Mouse (Mus musculus) small intestine, adult 2 months (tissue): Measurements from ENCODE around the gene Aunip. TPM values are rescaled to one million over a fixed set of nuclear protein-coding genes. Genes with fewer than 3 reads are reported as not detected.

Experiments used
- H3K27ac ChIP-seq: fragments of 200-500 bp; 2 replicates; pipeline ENCODE4 v1.5.1; 2012; ENCODE audit warnings: low read depth, low read length, control low read depth, inconsistent platforms; ENCODE audit not compliant: insufficient read depth
- H3K27me3 ChIP-seq: fragments of 200-500 bp; 2 replicates; pipeline ENCODE4 v1.6.1; 2012; ENCODE audit warnings: mild to moderate bottlenecking, moderate library complexity, low read length, inconsistent platforms; ENCODE audit not compliant: control insufficient read depth, insufficient read depth
- H3K36me3 ChIP-seq: fragments of 200-500 bp; 2 replicates; pipeline ENCODE4 v1.6.1; 2012; ENCODE audit warnings: mild to moderate bottlenecking, low read length, control low read depth, inconsistent platforms; ENCODE audit not compliant: control insufficient read depth, insufficient read depth
- H3K4me1 ChIP-seq: fragments of 200-500 bp; 2 replicates; pipeline ENCODE4 v1.6.1; 2012; ENCODE audit warnings: low read length, inconsistent platforms, mixed read lengths; ENCODE audit not compliant: control insufficient read depth, insufficient read depth, insufficient read length
- H3K4me3 ChIP-seq: fragments of 200-500 bp; 2 replicates; pipeline ENCODE4 v1.5.1; 2012; ENCODE audit warnings: low read depth, mild to moderate bottlenecking, control low read depth, inconsistent platforms, low read length, moderate library complexity
- CTCF ChIP-seq: fragments of 200-500 bp; IDR thresholded peaks from 2 replicates; pipeline ENCODE4 v1.5.1; 2012; ENCODE audit warnings: low read depth, mild to moderate bottlenecking, control low read depth, inconsistent platforms, low read length, moderate library complexity, mixed read lengths; ENCODE audit not compliant: insufficient replicate concordance, insufficient read length; ENCODE audit errors: extremely low read depth
- POLR2A ChIP-seq: fragments of 200-500 bp; IDR thresholded peaks from 2 replicates; pipeline ENCODE4 v1.6.1; 2012; ENCODE audit warnings: low read depth, mild to moderate bottlenecking, control low read depth, inconsistent platforms, low read length, moderate library complexity
- WGBS: fragments of 180-500 bp; shearing (Covaris S2); methylation state at CpG from one replicate; pipeline ENCODE4 v1.1.7; 2018; 5-methylcytosine and 5-hydroxymethylcytosine counted together
- polyA plus RNA-seq: library from polyadenylated mRNA; depleted of rRNA; stranded (reverse); fragments of >200 nt; gene quantifications from 2 replicates; pipeline ENCODE4 v1.2.3, GENCODE M21; 2012; rRNA removed

Gene Aunip
- polyA plus RNA-seq, 1 experiment = 0.44 TPM

- 87% methylated on average over 6 of the region's 6 CpGs for WGBS
- Histone ChIP-seq H3K27ac (no peak overlapping the region), H3K4me3 (no peak overlapping the region), H3K36me3 (no peaks in the 10 kb centered on the region), H3K27me3 (no peaks in the 10 kb centered on the region), H3K4me1 (no peaks in the 10 kb centered on the region)
- no peak for TF ChIP-seq CTCF
- no peak for TF ChIP-seq POLR2A
Observed at GRCm38 (mm10) chr4:134564093-134564492, 53.3 kb downstream of the Aunip start.

GRCm38 (mm10) chr4:134567377-134568226, 56.8 kb downstream of the Aunip start:
- Histone ChIP-seq H3K27ac (no peak overlapping the region), H3K27me3 (no peaks in the 10 kb centered on the region), H3K4me1 (no peaks in the 10 kb centered on the region), H3K4me3 (no peak overlapping the region), H3K36me3 (no peaks in the 10 kb centered on the region)
- TF ChIP-seq POLR2A (no peak), CTCF (no peak)
- 31% methylated on average over 19 of the region's 19 CpGs for WGBS

GRCm38 (mm10) chr4:134569205-134569604, 58.4 kb downstream of the Aunip start:
- TF ChIP-seq POLR2A (no peak), CTCF (0 out of 2 replicates have a peak, but pooled peaks have one; percentile 17)
- WGBS = 81% methylated on average over 6 of the region's 6 CpGs
- no peaks in the 10 kb centered on the region for H3K4me1 ChIP-seq
- H3K27me3 ChIP-seq = no peaks in the 10 kb centered on the region
- H3K36me3 ChIP-seq = no peaks in the 10 kb centered on the region
- no peak overlapping the region for H3K27ac ChIP-seq
- no peak overlapping the region for H3K4me3 ChIP-seq

- Histone ChIP-seq H3K36me3 (no peaks in the 10 kb centered on the region), H3K4me1 (no peaks in the 10 kb centered on the region), H3K27ac (no peak overlapping the region), H3K4me3 (no peak overlapping the region), H3K27me3 (no peaks in the 10 kb centered on the region)
- no peak for TF ChIP-seq CTCF
- TF ChIP-seq POLR2A = no peak
- 93% methylated on average over 8 of the region's 8 CpGs for WGBS
Observed at GRCm38 (mm10) chr4:134569831-134570230, 59.0 kb downstream of the Aunip start.

- no peaks in the 10 kb centered on the region for H3K27me3 ChIP-seq
- H3K4me1 ChIP-seq = no peaks in the 10 kb centered on the region
- 83% methylated on average over 14 of the region's 14 CpGs for WGBS
- no peaks in the 10 kb centered on the region for H3K36me3 ChIP-seq
- H3K4me3 ChIP-seq = no peak overlapping the region
- no peak overlapping the region for H3K27ac ChIP-seq
- no peak for TF ChIP-seq CTCF
- no peak for TF ChIP-seq POLR2A
Observed at GRCm38 (mm10) chr4:134570704-134571451, 60.1 kb downstream of the Aunip start.

DNA sequence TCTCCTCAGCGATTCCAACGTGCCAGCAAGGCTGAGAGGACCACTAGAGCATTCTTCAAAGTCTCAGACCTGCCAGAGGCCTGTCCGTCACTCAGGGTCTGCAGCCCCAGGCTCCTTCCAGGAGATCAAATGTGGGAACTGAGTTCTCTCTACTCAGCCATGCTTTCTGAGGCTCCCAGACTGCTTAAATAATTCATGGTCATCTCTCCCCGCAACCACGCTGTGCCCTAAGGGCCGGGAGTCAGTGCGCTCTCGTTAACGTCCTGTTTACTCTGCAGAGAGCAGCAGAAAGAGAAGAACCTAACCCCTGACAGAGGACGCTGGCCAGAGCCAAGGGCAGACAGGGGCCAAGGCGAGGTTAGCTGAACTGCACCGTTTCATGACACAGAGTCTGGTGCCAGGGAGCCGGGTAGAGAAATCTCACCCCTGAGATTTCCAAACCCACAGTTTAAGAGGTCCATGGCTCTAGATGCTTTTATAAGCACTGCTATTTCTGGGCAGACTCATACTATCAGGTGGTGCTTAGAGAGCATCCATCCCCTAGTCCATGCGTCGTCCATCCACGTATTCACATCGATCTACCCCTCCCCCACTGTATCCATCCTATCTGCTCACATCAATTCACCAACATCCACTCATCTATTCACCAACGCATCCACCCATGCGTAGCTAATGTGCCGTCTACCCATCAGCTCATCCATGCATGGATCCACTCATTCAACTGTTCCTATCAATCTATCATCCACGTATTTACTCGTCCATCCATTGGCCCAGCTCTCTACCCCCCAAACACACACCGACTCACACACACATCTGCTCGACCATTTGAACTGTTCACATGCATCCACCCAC, 61.9 kb downstream of the Aunip start:
- no peaks in the 10 kb centered on the region for H3K36me3 ChIP-seq
- 81% methylated on average over 24 of the region's 24 CpGs for WGBS
- no peaks in the 10 kb centered on the region for H3K27me3 ChIP-seq
- H3K4me1 ChIP-seq = no peaks in the 10 kb centered on the region
- H3K4me3 ChIP-seq = no peak overlapping the region
- H3K27ac ChIP-seq = no peak overlapping the region
- TF ChIP-seq CTCF = no peak
- TF ChIP-seq POLR2A = no peak

Other genes with a start within 250 kb of the Aunip start
- gene Pdik1l, start 223.1 kb upstream of the Aunip start, polyA plus RNA-seq = 1.4 and 1.6 TPM in 2 replicates
- 0.46 TPM in 1 of 2 replicates, not detected in the other for gene Trim63, start 195.9 kb upstream of the Aunip start, polyA plus RNA-seq
- 25.8 and 57.1 TPM in 2 replicates for gene Slc30a2, start 167.8 kb upstream of the Aunip start, polyA plus RNA-seq
- 1.5 and 1.7 TPM in 2 replicates for gene Extl1, start 127.1 kb upstream of the Aunip start, polyA plus RNA-seq
- gene Pafah2, start 114.7 kb upstream of the Aunip start, polyA plus RNA-seq = 12.9 and 20.5 TPM in 2 replicates
- 1.9 and 9.8 TPM in 2 replicates for gene Stmn1, start 42.7 kb upstream of the Aunip start, polyA plus RNA-seq
- gene Paqr7, start 14.3 kb upstream of the Aunip start, polyA plus RNA-seq = 31.2 and 45.7 TPM in 2 replicates
- 39.4 and 55.7 TPM in 2 replicates for gene Mtfr1l, start 24.4 kb downstream of the Aunip start, polyA plus RNA-seq
- gene Selenon, start 41.2 kb downstream of the Aunip start, polyA plus RNA-seq = 4.5 and 4.8 TPM in 2 replicates
- 2.8 and 3.7 TPM in 2 replicates for gene Man1c1, start 193.3 kb downstream of the Aunip start, polyA plus RNA-seq